ENCODE assay signal across 12 mouse cellular contexts in genomic region chr10:68442713-68443112, GRCm38 (mm10).
DNase-seq lines count a peak whose midpoint lies in the region; ATAC-seq and TF ChIP-seq lines count a peak whose summit lies in the region.
"Had no signal": no experiment of that assay in that cellular context is flagged by ENCODE, and none has a peak within 500 bp of the region (broad histone marks: within the 10 kb centered on the region; RNA-seq: fewer than 3 reads in every experiment).

No protein-coding gene starts in this region.

- 31% methylated on average over 3 of the region's 3 CpGs for WGBS in lung, embryonic 16.5 days
- 24% methylated on average over 3 of the region's 3 CpGs for WGBS in lung, adult 2 months
- 0% methylated on average over 3 of the region's 3 CpGs for WGBS in embryonic facial prominence, embryonic 14.5 days

- DNase-seq in heart, adult 11 months, result peak; percentile 63
- no peak for DNase-seq in heart, postnatal 36 days
- no peak for DNase-seq in lung, adult 2 months
- DNase-seq in embryonic facial prominence, embryonic 14.5 days (ENCODE audit: low spot score), result peak; percentile 29
- DNase-seq in naive thymus-derived CD4-positive, alpha-beta T cell, adult 2 months (ENCODE audit: low read depth), result peak; percentile 27
- DNase-seq in left cerebral cortex, adult 9 months (ENCODE audit: low spot score in 2 of 2), result no peak
- DNase-seq in cerebellum, adult 9-11 months, result no peak
- DNase-seq: cerebellum, adult 8-10 months; kidney, adult 18-20 months had no signal

- H3K36me3 ChIP-seq in lung, embryonic 16.5 days (ENCODE audit: control insufficient read depth, insufficient read depth, low read length), result no peaks in the 10 kb centered on the region
- no peaks in the 10 kb centered on the region for H3K36me3 ChIP-seq in embryonic facial prominence, embryonic 14.5 days (ENCODE audit: control insufficient read depth, insufficient read depth, low read length)
- H3K36me3 ChIP-seq: midbrain, embryonic 15.5 days; stomach, embryonic 15.5 days had no signal

- no peak for TF ChIP-seq CTCF in lung, adult 2 months (IDR thresholded peaks at IDR 0.05; ENCODE audit: insufficient read depth, low read length)

- H3K27ac ChIP-seq in lung, embryonic 16.5 days (ENCODE audit: low read length), result peak overlapping the region; percentile 61
- H3K27ac ChIP-seq in embryonic facial prominence, embryonic 14.5 days (replicated peaks; ENCODE audit: low read depth, low read length), result peak overlapping the region; percentile 53
- H3K27ac ChIP-seq: midbrain, embryonic 15.5 days; stomach, embryonic 15.5 days had no signal

- no peak overlapping the region for H3K9ac ChIP-seq in lung, embryonic 16.5 days (ENCODE audit: low read length)
- H3K9ac ChIP-seq in embryonic facial prominence, embryonic 14.5 days (ENCODE audit: low read depth, low read length), result no peak overlapping the region
- H3K9ac ChIP-seq: midbrain, embryonic 15.5 days; stomach, embryonic 15.5 days had no signal

- H3K9me3 ChIP-seq in lung, embryonic 16.5 days (ENCODE audit: control insufficient read depth, low read length), result no peaks in the 10 kb centered on the region
- no peaks in the 10 kb centered on the region for H3K9me3 ChIP-seq in embryonic facial prominence, embryonic 14.5 days (ENCODE audit: control insufficient read depth, low read length)
- H3K9me3 ChIP-seq: midbrain, embryonic 15.5 days; stomach, embryonic 15.5 days had no signal

- no peak overlapping the region for H3K4me2 ChIP-seq in lung, embryonic 16.5 days (ENCODE audit: low read depth, low read length)
- H3K4me2 ChIP-seq in embryonic facial prominence, embryonic 14.5 days (ENCODE audit: low read depth, low read length), result 0 out of 2 replicates have a peak overlapping the region, but pooled peaks have one; percentile 2
- H3K4me2 ChIP-seq: midbrain, embryonic 15.5 days; stomach, embryonic 15.5 days had no signal

- no peak for ATAC-seq in lung, embryonic 16.5 days (ENCODE audit: low read depth)
- no peak for ATAC-seq in embryonic facial prominence, embryonic 14.5 days (ENCODE audit: low read depth)
- ATAC-seq: midbrain, embryonic 15.5 days had no signal

- no peak overlapping the region for H3K4me3 ChIP-seq in lung, embryonic 16.5 days (ENCODE audit: low read length)
- no peak overlapping the region for H3K4me3 ChIP-seq in lung, adult 2 months (replicated peaks; ENCODE audit: extremely low read depth, low read depth, low read length)
- H3K4me3 ChIP-seq in embryonic facial prominence, embryonic 14.5 days (ENCODE audit: low read depth, low read length), result no peak overlapping the region
- H3K4me3 ChIP-seq: midbrain, embryonic 15.5 days; stomach, embryonic 15.5 days had no signal

- H3K4me1 ChIP-seq in lung, embryonic 16.5 days (replicated peaks; ENCODE audit: control insufficient read depth, insufficient read depth, low read length), result peaks cover 20% of the 10 kb centered on the region
- peaks cover 10% of the 10 kb centered on the region for H3K4me1 ChIP-seq in lung, adult 2 months (ENCODE audit: control insufficient read depth, insufficient read depth, low read length)
- H3K4me1 ChIP-seq in embryonic facial prominence, embryonic 14.5 days (ENCODE audit: control insufficient read depth, insufficient read depth, low read length), result peaks cover 42% of the 10 kb centered on the region

- intact Hi-C loops in heart, postnatal 36 days (cut with DNase I), result loop anchor here (5.0 kb wide), 1 partner anchor 85 kb away; no protein-coding TSS in a partner anchor

- H3K27me3 ChIP-seq in lung, embryonic 16.5 days (ENCODE audit: control insufficient read depth, insufficient read depth, low read depth, low read length), result no peaks in the 10 kb centered on the region
- H3K27me3 ChIP-seq in embryonic facial prominence, embryonic 14.5 days (replicated peaks; ENCODE audit: control insufficient read depth, insufficient read depth, low read length), result no peaks in the 10 kb centered on the region
- H3K27me3 ChIP-seq: midbrain, embryonic 15.5 days; stomach, embryonic 15.5 days had no signal

- TF ChIP-seq POLR2A in lung, adult 2 months (IDR thresholded peaks at IDR 0.05; ENCODE audit: borderline replicate concordance, extremely low read depth, low read depth, low read length), result no peak

Comparison
In these comparisons a context has a peak if more than half of its experiments do, and no peak if none do; other contexts are left out.
1. DNase-seq: peak in heart, adult 11 months (single experiment), embryonic facial prominence, embryonic 14.5 days (single experiment) and naive thymus-derived CD4-positive, alpha-beta T cell, adult 2 months (single experiment); none in heart, postnatal 36 days (0 of 2), lung, adult 2 months (single experiment), left cerebral cortex, adult 9 months (0 of 2) and cerebellum, adult 9-11 months (single experiment).